Mouse (Mus musculus) intestine, embryonic 14.5 days (tissue): ENCODE data around the gene Gtf2f2. TPM values are rescaled to one million over a fixed set of nuclear protein-coding genes. Genes with fewer than 3 reads are reported as not detected.

Experiments used
- ATAC-seq: fragments of 200-750 bp; cut with Nextera tagmentation; replicated peaks from 2 replicates; pipeline ENCODE4 v1.8.0; 2017; ENCODE audit warnings: low read depth, moderate number of reproducible peaks, moderate TSS enrichment, moderate library complexity; ENCODE audit not compliant: low FRiP score, low TSS enrichment
- DNase-seq: peaks from one replicate; pipeline ENCODE4 v3.0.0-alpha.2; 2018; ENCODE audit warnings: low spot score
- H3K27ac ChIP-seq: fragments of 300-500 bp; sonication (generic); 2 replicates; pipeline ENCODE4 v1.5.1; 2014; ENCODE audit warnings: low read depth, mild to moderate bottlenecking, control low read depth
- H3K27me3 ChIP-seq: fragments of 300-500 bp; sonication (generic); replicated peaks from 2 replicates; pipeline ENCODE4 v1.6.1; 2014; ENCODE audit warnings: low read length, control low read depth; ENCODE audit not compliant: control insufficient read depth, insufficient read depth
- H3K36me3 ChIP-seq: fragments of 300-500 bp; sonication (generic); 2 replicates; pipeline ENCODE4 v1.6.1; 2014; ENCODE audit warnings: low read length, control low read depth; ENCODE audit not compliant: control insufficient read depth, insufficient read depth
- H3K4me1 ChIP-seq: fragments of 300-500 bp; sonication (generic); replicated peaks from 2 replicates; pipeline ENCODE4 v1.6.1; 2014; ENCODE audit warnings: low read length, control low read depth, mixed read lengths; ENCODE audit not compliant: control insufficient read depth, insufficient read depth
- H3K4me2 ChIP-seq: fragments of 300-500 bp; sonication (generic); 2 replicates; pipeline ENCODE4 v1.6.1; 2014; ENCODE audit warnings: low read length
- H3K4me3 ChIP-seq: fragments of 300-500 bp; sonication (generic); 2 replicates; pipeline ENCODE4 v1.5.1; 2014; ENCODE audit warnings: low read depth, low read length, control low read depth, mixed read lengths
- H3K9ac ChIP-seq: fragments of 300-500 bp; sonication (generic); 2 replicates; pipeline ENCODE4 v1.6.1; 2014; ENCODE audit warnings: mild to moderate bottlenecking, low read length
- H3K9me3 ChIP-seq: fragments of 300-500 bp; sonication (generic); 2 replicates; pipeline ENCODE4 v1.6.1; 2016; ENCODE audit warnings: low read length, control low read depth; ENCODE audit not compliant: control insufficient read depth
- WGBS: fragments of 180-500 bp; shearing (Covaris S2); extraction: QIAGEN DNeasy Blood & Tissue Kit; methylation state at CpG from one replicate; pipeline ENCODE4 v1.1.7; 2014; 5-methylcytosine and 5-hydroxymethylcytosine counted together
- polyA plus RNA-seq: library from polyadenylated mRNA; unstranded; fragments of >200 nt; fragmentation: Nextera tagmentation; extraction: Ambion mirVana; gene quantifications from 2 replicates; pipeline ENCODE4 v1.2.1, GENCODE M21; 2014

Gtf2f2 gene
- polyA plus RNA-seq, 1 experiment from 2014 or later: 40.2 TPM

DNA sequence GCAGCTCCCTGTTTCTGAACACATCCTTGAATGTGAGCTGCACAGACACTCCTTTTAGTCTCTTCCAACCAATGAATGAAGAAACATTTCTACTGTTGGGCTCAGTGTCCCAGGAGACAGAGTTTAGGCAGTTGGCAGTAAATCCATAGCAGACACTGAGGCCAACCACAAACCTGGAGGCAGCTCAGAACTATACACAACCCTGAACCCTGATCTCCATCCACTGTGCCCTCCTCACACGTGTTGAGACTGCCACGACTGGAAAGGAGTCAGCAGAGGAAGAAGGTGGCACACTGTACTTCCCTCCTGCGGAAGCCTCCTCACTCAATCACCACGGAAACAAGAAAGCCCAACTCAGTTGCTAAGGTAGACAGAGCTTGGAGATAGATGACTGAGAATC is 25.6 kb downstream of the Gtf2f2 start:
- H3K27me3 ChIP-seq: no peaks in the 10 kb centered on the region
- H3K36me3 ChIP-seq: 0 out of 2 replicates have a peak, but pooled peaks cover 3% of the 10 kb centered on the region
- H3K4me3 ChIP-seq: no peak overlapping the region
- H3K4me2 ChIP-seq: no peak overlapping the region
- no peak overlapping the region for H3K27ac ChIP-seq
- H3K9ac ChIP-seq: no peak overlapping the region
- 62% methylated on average over 4 of the region's 4 CpGs for WGBS
- H3K4me1 ChIP-seq: no peaks in the 10 kb centered on the region
- DNase-seq (no peak), ATAC-seq (no peak)
- H3K9me3 ChIP-seq: no peaks in the 10 kb centered on the region

DNA sequence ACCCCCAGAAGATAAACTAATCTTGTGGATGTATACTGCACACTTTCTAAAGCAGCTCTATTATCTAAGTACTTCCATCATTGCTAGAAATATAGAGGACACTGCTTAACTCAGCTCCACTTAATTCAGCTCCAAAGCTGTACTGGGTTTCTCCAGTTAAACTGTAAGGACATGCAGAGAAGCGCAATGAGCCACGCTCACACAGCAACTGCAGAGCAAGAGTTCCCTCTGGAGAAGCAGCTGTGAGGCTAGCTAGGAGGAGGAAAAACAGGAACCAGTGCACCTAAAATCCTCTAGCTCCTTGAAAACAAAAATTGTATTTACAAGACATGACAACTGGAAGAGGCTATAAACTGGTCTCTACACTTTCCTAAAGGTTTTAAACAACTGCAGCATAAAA is 26.8 kb downstream of the Gtf2f2 start:
- Histone ChIP-seq H3K4me3 (no peak overlapping the region), H3K4me1 (no peaks in the 10 kb centered on the region), H3K9me3 (no peaks in the 10 kb centered on the region), H3K4me2 (no peak overlapping the region), H3K27me3 (no peaks in the 10 kb centered on the region), H3K9ac (no peak overlapping the region), H3K27ac (no peak overlapping the region), H3K36me3 (0 out of 2 replicates have a peak, but pooled peaks cover 3% of the 10 kb centered on the region)
- 85% methylated on average over 2 of the region's 2 CpGs for WGBS
- DNase-seq: no peak
- ATAC-seq: no peak

DNA sequence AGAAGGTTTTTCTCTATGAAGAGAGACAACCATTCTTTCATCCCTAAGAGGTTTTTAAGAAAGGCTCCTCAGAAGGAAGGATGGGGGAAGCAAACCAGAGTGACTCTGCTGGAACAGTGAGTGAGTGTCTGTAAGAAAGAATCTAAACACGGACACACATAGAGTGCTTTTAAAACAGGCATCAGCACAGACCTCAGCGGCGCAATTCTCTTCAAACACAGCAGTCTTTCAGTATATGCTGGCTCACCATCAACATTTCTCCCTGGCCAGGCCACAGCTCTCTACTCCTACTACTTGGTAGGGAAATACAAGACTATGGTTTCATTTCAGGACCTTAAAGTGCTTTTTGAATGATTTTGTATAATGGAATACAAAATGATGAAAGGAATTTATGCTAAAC is 29.4 kb downstream of the Gtf2f2 start:
- no peak overlapping the region for H3K27ac ChIP-seq

DNA sequence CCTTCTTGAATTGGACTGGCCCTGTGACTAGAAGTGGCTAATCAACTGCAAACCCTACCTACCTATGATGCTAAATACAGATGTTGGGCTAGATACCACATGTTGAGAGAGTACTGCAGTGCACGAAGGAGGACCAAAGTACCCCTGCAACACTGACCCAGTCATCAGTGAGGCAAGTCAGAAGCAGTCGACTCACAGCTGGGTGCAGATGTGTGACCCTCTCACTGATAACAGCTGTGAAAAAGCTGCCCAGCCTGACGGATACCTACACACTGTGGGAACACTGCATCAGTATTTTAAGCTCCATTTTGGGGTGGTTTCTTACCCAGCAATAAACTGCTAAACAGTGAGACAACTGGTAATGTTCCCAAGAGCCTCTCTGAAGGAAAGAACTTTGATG is 34.6 kb downstream of the Gtf2f2 start:
- 54% methylated on average over 3 of the region's 3 CpGs for WGBS
- no peak overlapping the region for H3K4me2 ChIP-seq
- DNase-seq (no peak), ATAC-seq (no peak)
- no peak overlapping the region for H3K4me3 ChIP-seq
- no peaks in the 10 kb centered on the region for H3K27me3 ChIP-seq
- H3K4me1 ChIP-seq: no peaks in the 10 kb centered on the region; the same call in 1 of the 2 replicates
- H3K9me3 ChIP-seq: no peaks in the 10 kb centered on the region
- H3K27ac ChIP-seq: no peak overlapping the region
- H3K9ac ChIP-seq: no peak overlapping the region
- no peaks in the 10 kb centered on the region for H3K36me3 ChIP-seq

More for the DNA sequence above, 29.4 kb downstream of the Gtf2f2 start:
- ATAC-seq (no peak), DNase-seq (no peak)
- no peak overlapping the region for H3K9ac ChIP-seq
- no peak overlapping the region for H3K4me3 ChIP-seq
- no peaks in the 10 kb centered on the region for H3K9me3 ChIP-seq
- H3K27me3 ChIP-seq: no peaks in the 10 kb centered on the region
- H3K4me1 ChIP-seq: no peaks in the 10 kb centered on the region
- WGBS: 86% methylated on average over 3 of the region's 3 CpGs
- H3K4me2 ChIP-seq: no peak overlapping the region
- 0 out of 2 replicates have a peak, but pooled peaks cover 3% of the 10 kb centered on the region for H3K36me3 ChIP-seq

DNA sequence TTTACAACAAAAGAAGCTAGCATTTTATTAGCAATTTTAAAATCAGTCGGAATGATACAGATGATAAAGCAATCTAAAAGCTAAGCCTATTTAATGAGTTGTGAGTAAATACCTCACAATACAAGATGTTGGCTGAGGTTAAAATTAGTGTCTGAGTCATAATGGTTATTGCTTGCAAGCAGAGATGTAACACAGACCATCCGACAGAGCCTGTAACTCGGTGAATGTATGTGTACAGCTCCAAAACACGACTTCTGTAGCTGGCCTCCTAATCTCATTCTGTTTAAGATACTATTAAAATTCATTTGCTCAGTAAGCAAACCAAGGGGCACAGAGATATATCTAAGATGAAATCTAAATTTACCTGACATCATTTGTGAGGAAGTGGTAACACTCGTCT is 43.4 kb downstream of the Gtf2f2 start:
- H3K4me1 ChIP-seq: peaks cover 3% of the 10 kb centered on the region
- H3K4me2 ChIP-seq: no peak overlapping the region
- H3K27ac ChIP-seq: no peak overlapping the region
- no peaks in the 10 kb centered on the region for H3K9me3 ChIP-seq
- ATAC-seq: no peak
- whole genome bisulfite sequencing: 61% methylated on average over 5 of the region's 5 CpGs
- no peak for DNase-seq
- H3K9ac ChIP-seq: no peak overlapping the region
- no peaks in the 10 kb centered on the region for H3K36me3 ChIP-seq
- H3K4me3 ChIP-seq: no peak overlapping the region
- no peaks in the 10 kb centered on the region for H3K27me3 ChIP-seq

DNA sequence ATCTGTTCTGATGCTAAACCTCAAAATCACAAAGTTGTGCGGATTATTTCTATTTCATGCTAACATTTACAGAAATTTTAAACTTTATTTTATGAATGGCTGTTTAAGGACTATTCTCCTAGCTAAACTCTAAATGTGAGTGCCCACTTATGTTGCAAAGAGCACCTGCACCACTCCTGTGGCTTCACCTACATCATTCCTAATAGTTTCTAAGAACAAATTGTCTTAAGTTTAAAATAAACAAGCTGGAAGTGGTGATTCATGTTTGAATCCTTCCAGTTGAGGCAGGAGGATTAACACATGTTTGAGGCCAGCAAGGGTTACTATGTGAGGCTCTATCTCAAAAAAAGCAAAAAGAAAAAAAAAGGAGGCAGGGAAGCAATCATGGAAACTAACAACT is 46.2 kb downstream of the Gtf2f2 start:
- no peak overlapping the region for H3K27ac ChIP-seq
- ATAC-seq (no peak), DNase-seq (no peak)
- H3K36me3 ChIP-seq: no peaks in the 10 kb centered on the region
- H3K4me3 ChIP-seq: no peak overlapping the region
- H3K4me2 ChIP-seq: no peak overlapping the region
- peaks cover 3% of the 10 kb centered on the region; the same call in 1 of the 2 replicates for H3K4me1 ChIP-seq
- WGBS: 87% methylated on average over 1 of the region's 1 CpGs
- H3K9ac ChIP-seq: no peak overlapping the region
- no peaks in the 10 kb centered on the region for H3K9me3 ChIP-seq
- H3K27me3 ChIP-seq: no peaks in the 10 kb centered on the region

DNA sequence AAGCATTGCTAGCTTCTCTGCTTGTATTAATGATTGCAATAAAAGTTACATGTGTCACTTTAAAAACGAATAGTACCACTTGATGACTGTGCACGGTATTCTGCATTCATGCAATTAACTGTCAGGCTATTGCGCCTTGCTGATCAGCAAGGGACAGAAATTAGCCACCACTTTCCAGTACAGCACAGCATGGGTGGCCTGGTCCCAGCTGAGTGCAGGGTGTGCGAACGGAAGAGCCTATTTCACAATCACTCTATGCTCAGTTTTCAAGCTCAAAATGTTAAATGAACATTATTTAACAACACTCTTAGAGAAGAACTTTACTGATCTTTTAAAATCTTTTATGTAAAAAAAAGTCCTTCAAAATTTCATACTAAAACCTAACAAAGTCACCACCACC is 46.7 kb downstream of the Gtf2f2 start:
- Histone ChIP-seq H3K9ac (no peak overlapping the region), H3K36me3 (no peaks in the 10 kb centered on the region), H3K4me3 (no peak overlapping the region), H3K9me3 (no peaks in the 10 kb centered on the region), H3K27me3 (no peaks in the 10 kb centered on the region), H3K4me2 (no peak overlapping the region), H3K4me1 (peaks cover 3% of the 10 kb centered on the region; the same call in 1 of the 2 replicates), H3K27ac (no peak overlapping the region)
- WGBS: 71% methylated on average over 5 of the region's 5 CpGs
- DNase-seq: no peak
- ATAC-seq: no peak

DNA sequence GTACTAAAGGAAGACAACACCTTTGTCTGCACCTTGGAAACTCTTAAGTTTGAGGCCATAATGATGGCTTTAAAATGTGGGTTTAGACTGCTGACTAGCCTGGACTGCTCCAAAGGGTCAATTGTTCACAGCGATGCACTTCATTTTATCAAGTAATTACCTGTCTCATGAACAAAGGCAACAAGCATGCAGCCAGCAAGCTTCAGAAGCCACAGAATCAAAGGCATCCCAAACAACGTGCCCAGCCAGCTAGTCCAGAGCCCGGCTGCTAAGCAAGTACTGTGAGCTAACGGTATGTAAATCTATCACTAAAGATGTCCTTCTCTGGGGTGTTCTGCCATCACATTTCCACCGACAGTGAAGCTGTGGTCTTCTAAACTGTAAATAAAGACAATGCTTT is 47.5 kb downstream of the Gtf2f2 start:
- Histone ChIP-seq H3K27me3 (no peaks in the 10 kb centered on the region), H3K4me2 (no peak overlapping the region), H3K36me3 (no peaks in the 10 kb centered on the region), H3K9ac (no peak overlapping the region), H3K4me1 (peaks cover 3% of the 10 kb centered on the region; the same call in 1 of the 2 replicates), H3K4me3 (no peak overlapping the region), H3K27ac (no peak overlapping the region), H3K9me3 (no peaks in the 10 kb centered on the region)
- no peak for DNase-seq
- 59% methylated on average over 5 of the region's 5 CpGs for WGBS
- ATAC-seq: no peak

GRCm38 (mm10) chr14:75962250-75962649 is 48.4 kb downstream of the Gtf2f2 start:
- ATAC-seq: no peak
- Histone ChIP-seq H3K4me3 (no peak overlapping the region), H3K9me3 (no peaks in the 10 kb centered on the region), H3K36me3 (no peaks in the 10 kb centered on the region), H3K4me2 (no peak overlapping the region), H3K27ac (no peak overlapping the region), H3K4me1 (peaks cover 3% of the 10 kb centered on the region; the same call in 1 of the 2 replicates), H3K27me3 (no peaks in the 10 kb centered on the region), H3K9ac (no peak overlapping the region)
- WGBS: 87% methylated on average over 9 of the region's 9 CpGs
- no peak for DNase-seq
